Mouse (Mus musculus): ENCODE results near the gene 9930022D16Rik. TPM values are rescaled to one million over a fixed set of nuclear protein-coding genes. Genes with fewer than 3 reads are reported as not detected.
A peak's percentile ranks its signal among the peaks of the same experiment; 100 is the strongest.

Gene 9930022D16Rik
- total RNA-seq, 2 experiments from 2014 or later: not detected

DNA sequence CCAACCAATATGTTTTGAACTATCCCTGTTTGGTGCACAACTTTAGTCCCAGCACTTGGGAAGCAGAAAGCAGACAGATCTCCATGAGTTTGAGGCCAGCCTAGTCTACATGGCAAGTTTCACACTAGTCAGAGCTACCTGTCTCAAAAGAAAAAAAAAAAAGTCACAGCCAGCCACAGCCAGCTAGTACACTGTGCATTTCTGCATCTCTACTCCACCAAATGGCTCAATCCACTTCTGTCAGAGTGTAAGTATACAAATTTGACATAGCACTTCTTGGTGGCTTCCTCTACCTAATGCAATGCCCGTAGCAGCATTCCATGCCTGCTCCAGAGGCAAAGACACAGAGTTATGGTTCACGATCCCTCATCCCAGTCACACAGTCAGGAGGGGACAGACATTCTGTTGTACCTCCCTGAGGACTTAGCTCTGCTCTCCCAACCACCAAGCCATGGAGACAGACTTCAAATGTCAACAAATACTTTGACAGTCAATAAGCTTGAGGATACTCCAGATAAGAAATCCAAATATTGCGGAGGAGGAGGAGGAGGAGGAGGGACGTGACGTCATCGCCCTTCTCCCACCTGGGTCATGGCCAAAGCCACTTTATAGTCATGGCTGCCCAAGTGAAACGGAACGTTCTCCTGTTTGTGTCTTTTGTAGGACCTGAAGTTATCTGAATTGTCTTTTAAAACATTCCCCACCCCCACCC, 3.1 kb downstream of the 9930022D16Rik start:
- intact Hi-C loops (cut with DNase I): no loop called here
- no peak for DNase-seq

DNA sequence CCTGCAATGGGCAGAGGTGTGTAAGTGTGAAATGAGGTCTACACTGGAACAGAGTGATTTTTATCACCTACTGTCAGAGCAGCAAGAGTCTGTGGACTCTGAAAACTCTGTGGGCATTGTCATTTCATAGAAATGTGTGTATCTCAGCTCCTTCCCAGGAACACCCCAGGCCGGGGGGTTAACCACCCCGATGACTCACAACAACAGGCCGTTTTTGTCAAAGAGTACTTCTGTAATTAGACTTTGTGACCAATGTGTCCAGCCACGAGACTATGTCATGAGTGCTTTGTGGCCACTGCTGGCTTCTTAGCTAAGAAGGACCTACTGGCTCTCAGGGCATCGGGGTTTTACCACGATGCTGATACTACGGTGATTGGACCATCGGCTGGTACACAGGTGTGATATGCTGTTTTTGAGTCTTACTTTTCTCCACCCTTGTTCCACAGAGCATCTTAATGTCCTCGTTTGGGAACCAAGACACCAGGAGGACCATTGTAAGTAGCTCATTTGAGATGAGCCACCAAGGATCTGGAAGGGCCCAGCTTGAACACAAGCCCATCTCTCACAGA, 3.8 kb downstream of the 9930022D16Rik start:
- DNase-seq: no peak
- intact Hi-C loops (cut with DNase I): no loop called here

DNA sequence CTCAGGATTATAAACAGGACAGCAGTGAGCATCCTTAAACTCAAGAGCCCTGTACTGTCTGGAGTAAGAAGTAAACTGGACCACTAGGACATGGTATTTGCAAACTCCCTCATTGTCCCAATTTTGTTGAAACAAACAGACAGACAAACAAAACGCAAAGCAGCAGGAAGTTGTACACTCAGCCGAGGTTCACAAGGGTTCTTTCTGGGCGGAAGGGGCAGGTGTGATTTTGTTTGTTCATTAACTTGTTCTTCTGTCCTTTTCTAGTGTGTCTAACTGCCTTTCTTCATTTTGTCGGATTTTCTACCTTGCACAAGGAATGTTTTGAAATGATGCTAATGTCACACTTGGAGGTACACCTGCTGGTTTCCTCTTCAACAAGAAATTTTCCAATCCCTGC, 5.7 kb downstream of the 9930022D16Rik start:
- intact Hi-C loops (cut with DNase I): no loop called here
- DNase-seq: no peak

DNA sequence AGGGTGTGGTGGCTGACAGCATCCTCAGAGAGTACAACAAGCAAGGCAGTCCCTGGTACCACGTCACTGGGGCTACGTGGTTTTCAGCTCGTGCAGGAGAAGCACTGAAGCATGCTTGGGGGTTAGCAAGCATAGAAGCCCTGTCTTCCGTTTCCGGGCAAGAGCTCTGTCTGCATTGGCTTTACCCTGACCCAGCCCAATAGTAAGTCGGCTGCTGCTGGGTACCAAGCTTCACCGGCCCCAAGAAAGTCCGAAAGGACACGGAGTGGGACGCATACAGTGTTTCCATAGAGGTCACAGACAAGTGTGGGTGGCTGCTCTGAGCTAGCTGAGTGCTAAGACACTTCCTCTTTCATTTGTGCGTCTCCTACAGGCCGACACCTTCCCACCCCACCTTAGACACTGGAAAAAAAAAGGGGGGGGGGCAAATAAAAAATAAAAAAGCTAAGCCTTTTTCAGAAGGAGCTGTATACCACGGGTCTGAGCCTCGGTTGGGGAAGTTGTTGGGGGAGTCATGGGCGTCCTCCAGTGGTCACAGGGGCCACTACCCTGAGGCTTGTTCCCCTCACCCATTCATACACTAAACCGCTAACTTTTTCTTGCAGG, 6.3 kb downstream of the 9930022D16Rik start:
- intact Hi-C loops (cut with DNase I): no loop called here
- DNase-seq: no peak

DNA sequence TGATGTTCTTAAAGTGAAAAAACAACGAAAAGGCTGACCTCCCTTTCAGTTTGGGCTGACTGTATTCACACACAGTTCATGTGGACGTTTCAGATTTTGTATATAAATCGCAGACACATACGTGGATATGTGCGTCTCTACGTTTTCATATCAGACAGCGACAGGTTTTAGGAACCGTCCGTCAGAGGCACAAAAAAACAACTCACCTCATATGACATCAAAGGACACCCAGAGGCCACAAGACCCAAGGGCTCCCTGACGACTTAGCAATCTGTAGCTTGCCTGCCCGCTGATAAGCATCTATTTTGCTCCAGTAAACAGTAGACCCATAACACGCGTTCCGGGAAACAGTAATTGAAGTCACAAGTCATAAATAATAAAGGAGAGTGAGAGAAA, 6.8 kb downstream of the 9930022D16Rik start:
- intact Hi-C loops (cut with DNase I): no loop called here

DNA sequence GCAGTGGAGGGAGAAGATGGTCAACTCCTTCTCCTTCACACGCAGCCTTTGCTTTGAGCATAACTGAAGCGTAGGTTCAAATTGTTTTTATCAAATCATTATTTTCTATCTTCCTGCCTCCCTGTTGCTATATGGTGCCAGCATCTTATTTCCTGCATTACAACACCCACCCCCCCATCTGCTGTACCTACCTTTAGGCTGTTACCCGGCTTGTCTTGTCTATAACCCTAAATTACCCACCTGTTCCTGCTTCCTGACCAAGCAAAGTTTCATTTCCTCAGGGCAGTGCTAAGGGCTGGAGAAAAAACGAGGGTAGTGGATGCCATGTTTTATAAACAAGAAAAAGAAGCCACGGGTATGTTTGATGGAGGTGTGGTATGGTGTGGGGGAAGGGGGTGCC, 7.5 kb downstream of the 9930022D16Rik start:
- intact Hi-C loops (cut with DNase I): no loop called here
- DNase-seq: no peak

More for the DNA sequence above, 6.8 kb downstream of the 9930022D16Rik start:
- no peak for DNase-seq

DNA sequence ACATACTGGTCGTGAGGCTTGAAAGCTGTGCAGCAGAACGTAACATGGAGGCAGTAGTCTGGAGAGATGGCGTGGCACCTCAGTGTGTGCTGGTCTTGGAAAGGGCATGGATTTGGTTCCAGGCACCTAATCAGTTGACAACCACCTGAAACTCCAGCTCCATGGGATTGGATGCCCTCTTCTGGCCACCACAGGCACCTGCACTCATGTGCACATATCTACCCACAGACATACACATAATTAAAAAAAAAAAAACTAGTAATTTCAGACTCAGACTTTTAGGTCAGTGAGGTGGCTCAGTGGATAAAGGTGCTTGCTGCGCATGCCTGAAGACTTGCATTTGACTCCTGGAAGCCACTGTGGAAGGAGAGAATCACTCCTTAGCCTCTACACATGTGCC, 8.5 kb downstream of the 9930022D16Rik start:
- DNase-seq: no peak
- intact Hi-C loops (cut with DNase I): no loop called here

DNA sequence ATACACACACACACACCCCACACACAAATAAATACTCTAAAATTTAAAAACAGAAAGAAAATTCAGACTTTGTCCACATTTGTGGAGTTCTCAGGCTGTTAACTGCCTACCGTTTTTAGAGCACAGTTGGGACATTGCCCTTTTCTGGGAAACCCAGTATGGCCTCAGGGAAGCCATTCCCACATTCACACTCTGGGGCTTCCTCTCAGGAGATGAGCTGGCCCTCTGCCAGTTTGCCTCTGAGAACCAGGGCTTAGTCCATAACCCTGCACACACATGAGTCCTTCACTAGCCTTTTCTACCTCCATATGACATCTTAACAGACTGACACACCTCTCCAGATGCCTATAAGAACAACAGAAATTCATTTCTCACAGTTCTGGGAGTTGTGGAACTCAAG, 9.6 kb downstream of the 9930022D16Rik start:
- no peak for DNase-seq
- intact Hi-C loops (cut with DNase I): no loop called here

DNA sequence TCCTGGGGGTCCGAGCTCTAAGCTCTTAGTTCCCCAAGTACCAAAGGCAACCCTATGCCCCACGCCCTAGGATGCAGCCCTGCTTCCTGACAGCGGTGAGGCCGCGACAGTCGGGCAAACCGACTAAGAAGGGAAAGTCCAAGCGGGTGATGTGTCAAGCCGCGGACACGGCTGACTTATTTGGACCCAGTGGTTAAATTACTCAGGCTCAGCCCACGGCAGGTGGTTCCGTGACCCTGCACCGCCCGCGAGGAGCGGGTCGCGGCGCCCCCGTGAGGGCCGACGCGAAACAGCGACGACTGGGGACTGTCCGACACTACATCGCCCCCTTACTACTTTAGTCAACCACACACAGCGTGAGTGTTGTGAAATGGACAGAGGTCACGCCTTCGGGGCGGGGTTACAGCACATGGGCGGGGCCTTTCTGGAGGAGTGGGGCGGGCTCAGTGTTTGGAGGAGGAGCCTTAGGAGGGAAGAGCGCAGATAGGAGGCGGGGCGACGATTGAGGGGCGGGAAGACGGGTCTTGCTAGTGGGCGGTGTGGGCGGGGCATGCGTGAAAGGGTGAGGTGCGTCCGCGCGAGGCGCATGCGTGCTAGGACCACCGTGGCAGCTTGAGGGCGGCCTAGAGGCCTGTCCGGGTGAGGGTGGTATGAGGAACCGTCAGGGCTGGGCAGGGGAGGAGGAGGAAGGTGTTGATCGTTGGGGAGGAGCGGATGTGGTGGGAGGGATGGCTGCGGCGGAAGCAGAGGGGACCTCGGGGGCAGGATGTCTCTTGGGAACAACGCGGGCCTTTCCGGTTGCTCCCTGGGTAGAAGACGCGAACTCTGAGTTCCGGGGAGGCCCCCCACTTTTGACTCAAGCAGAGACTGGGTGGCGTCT, 11.9 kb downstream of the 9930022D16Rik start, which contains the start of gene Amz2:
Gene Amz2, plus strand, starts transcription at position 555 of the 880 bp plus-strand sequence.
- intact Hi-C loops (cut with DNase I): loop anchor here (5.0 kb wide), 1 partner anchor 188 kb away; no protein-coding TSS in a partner anchor
- peak; percentile 100 for DNase-seq

DNA sequence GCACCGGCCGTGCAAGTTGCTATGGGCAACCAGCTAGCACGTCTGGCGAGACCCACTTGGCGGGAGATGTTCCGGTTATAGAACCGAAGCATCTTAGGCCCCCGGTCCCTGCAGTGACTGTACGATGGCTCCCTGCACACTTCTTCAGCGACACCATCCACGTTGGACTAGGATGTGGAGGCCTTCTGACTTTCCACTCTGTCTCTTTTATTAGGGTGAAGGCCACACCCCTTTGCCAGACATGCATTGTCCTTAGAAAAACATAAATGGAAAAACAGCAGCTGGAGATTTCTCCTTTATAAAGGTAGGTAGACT, 12.5 kb downstream of the 9930022D16Rik start:
- intact Hi-C loops (cut with DNase I): loop anchor here (5.0 kb wide), 1 partner anchor 189 kb away; no protein-coding TSS in a partner anchor
- no peak for DNase-seq

DNA sequence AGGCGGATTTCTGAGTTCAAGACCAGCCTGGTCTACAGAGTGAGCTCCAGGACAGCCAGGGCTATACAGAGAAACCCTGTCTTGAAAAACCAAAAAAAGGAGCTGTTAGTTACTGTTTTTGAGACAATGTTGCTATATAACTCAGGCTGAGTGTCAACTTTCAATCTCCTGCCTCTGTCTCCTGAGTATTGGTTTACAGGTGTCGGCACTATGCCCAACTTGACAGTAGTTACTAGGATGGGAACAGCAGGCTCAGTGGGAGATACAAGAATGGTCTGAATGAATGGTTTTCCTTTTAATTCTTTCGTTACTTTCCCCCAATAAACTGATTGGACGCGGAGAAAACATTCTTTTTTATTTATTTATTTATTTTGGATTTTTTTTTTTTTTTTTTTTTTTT, 13.6 kb downstream of the 9930022D16Rik start:
- no peak for DNase-seq
- intact Hi-C loops (cut with DNase I): loop anchor here (5.0 kb wide), 1 partner anchor 190 kb away; no protein-coding TSS in a partner anchor

DNA sequence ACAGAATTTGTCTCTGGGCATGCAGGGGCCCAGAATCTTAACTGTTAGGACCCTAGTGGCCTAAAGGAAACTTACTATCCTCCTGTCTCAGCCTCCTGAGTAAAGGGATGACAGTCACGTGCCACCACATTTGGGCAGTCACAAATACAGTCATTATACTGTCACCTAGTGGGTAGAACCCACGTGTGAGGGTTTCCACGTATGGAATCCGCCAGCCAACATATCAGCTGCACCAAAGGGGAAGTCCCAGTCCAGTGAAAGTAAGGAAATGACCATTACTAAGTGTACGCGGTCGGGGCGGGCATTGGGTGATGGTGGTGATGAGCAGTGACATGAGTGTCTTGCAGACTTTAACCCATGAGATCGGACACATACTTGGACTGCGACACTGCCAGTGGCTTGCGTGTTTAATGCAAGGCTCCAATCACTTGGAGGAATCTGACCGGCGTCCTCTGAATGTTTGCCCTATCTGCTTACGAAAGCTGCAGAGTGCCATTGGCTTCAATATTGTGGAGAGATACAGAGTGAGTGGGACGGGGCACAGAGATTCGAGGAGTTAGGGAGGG, 20.6 kb downstream of the 9930022D16Rik start:
- DNase-seq: no peak

DNA sequence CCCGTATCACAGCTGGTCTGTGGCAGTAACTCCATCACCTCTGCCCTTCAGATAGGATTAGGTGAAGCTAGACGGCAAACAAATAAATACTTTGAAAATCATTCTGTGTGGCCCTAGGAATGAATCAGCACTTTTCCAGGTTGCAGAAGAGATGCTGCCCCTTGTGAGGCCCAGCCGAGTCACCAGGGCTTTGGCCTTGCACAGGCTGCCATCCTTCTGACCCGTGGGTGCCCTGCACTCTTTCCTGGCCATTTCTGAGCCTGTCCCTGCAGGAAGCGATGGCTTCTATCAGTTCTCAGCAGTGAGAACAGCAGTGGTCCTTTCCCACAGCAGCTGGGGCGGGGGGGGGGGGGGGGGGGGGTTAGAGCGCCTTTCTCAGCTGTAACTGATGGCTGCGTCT, 23.2 kb downstream of the 9930022D16Rik start:
- no peak for DNase-seq
- intact Hi-C loops (cut with DNase I): no loop called here

More for the DNA sequence above, 20.6 kb downstream of the 9930022D16Rik start:
- intact Hi-C loops (cut with DNase I): no loop called here

DNA sequence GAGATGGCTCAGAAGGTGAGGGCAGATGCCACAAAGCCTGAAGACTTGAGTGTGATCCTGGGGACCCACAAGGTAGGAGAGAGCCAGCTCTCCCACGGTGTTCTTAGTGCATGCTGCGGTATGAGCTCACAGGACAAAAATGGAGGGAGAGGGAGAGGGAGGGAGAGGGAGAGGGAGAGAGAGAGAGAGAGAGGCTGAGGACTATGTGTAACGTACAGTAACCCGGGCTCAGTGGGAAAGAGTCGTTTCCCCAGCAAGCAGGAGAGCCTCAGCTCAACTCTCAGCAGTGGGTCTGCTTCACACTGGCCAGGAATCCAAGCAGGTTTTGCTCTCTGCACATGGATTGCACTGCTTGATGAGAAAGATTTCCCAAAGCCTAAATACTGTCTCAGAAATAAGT, 25.5 kb downstream of the 9930022D16Rik start:
- no peak for DNase-seq
- intact Hi-C loops (cut with DNase I): no loop called here

DNA sequence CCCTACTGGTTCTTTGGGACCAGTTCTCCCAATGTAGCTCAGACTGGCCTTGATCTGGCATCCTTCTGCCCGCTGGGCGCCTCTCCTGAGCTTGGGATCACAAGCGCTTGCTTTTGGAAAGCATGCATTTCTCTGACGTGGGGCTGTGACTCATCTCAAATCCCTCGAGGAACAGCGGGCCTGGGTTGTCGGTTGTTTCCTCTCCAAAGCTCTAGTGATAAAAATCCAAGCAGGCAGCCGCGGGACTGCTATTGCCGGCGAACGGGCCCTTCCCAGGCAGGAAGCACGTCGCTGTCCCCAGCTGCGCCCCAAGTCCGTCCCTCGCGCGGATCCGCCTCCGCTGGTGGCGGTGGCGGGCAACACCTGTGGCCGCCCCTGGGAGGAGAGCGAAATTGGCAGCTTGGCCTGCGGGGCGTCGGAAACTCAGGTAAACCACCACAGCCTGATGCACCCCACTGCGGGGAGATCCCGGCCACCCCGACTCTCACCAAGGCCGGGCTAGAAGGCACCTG, 26.2 kb downstream of the 9930022D16Rik start:
- DNase-seq: peak; percentile 69

DNA sequence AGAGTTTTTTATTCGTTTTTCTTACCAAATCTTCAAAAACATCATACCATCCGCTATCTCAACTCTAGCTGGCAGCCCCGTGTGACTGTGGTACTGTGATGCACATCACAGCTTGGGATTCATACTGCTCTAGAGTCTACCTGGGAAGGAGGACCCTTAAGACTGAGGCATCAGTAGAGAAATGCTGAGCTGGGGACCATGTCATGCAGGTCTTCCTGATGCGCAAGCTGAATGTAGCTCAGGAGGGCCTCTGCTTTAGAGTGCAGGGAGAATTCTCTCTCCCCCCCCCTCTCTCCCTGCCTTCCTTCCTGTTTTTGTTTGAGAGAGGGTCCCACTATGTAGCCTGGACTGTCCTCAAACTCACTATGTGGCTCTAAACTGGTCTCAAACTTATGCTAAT, 26.9 kb downstream of the 9930022D16Rik start:
- intact Hi-C loops (cut with DNase I): no loop called here
- DNase-seq: no peak

More for the DNA sequence above, 26.2 kb downstream of the 9930022D16Rik start:
- intact Hi-C loops (cut with DNase I): no loop called here

DNA sequence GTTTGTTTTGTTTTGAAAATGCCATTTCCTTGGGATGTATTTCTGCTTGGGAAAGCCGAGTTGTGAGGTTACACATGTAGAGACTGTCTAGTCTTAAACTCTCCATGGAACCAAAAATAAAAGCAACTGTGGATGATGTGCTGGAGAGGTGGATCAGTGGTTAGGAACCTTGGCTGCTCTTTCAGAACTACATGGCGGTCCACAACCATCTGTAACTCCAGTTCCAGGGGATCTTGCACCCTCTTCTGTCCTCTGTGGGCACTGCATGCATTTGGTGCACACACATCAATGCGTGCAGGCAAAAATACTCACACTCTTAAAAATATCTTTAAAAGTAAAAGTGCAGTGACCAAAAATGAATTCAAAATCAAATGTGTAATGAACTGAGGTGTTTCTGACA, 27.4 kb downstream of the 9930022D16Rik start:
- peak; percentile 37 for DNase-seq
- intact Hi-C loops (cut with DNase I): no loop called here

DNA sequence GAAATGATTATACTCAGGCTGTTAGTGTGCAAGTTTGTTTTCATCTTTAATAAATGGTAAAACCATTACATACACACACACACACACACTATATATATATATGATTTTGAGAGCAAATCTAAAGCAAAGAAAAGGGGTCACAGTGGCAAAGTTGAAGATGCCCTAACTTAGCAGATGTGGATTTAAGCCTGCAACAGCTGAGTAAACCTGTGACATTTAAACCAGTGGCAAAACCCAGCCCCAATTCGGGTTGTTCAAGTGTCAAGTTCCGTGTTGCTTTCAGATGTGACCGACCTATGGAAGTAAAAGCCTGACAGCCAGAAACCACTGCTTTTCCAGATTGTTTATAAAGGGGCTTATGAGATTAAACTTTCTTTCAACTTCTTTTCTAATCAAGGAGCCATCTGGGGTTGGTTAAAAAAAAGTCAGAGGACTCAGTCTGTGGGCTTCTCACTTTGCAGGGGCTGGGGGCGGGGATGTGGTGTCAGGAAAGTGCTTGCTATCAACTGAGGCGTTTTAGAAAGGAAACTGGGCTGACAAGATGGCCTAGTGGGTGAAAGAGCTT, 28.5 kb downstream of the 9930022D16Rik start:
- no peak for DNase-seq
- intact Hi-C loops (cut with DNase I): no loop called here

DNA sequence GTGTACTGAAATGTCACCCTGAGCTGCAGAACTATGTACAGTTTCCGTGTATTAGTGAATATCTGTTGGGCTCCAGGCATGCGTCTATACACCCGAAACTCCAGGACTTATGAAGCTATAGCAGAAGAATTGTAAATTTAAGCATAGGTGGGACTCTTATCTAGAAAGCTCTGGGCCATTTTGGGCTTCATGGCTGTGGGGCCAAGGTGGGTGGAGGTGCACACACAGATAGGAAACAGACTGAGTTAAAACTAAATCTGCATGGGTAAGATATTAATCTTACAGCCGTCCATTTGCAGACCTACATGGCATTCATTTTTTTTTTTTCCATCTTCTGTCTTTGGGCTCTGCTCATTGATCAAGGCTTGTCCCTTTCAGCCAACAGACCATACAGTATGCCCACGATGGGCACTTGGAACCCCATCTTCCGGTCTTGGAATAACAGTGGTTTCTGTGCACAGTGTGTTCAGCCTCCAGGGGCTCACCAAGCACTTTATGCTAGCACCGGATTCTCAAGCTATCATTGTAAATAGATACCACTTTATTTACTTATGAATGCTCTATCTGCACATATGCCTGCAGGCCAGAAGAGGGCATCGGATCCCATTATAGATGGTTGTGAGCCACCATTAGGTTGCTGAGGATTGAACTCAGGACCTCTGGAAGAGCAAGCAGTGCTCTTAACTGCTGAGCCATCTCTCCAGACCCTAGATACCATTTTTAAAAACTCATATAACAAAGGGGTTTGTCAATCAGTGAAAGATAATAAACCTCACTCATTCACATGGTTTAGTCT, 29.9 kb downstream of the 9930022D16Rik start:
- intact Hi-C loops (cut with DNase I): loop anchor here (2.0 kb wide), 1 partner anchor 417 kb away; no protein-coding TSS in a partner anchor
- DNase-seq: no peak

Data from left cerebral cortex, postnatal 4 days (tissue).